Mouse (Mus musculus) monocyte, adult 5-6 weeks (primary cell): ENCODE measurements around the gene Map4k1. TPM values are rescaled to one million over a fixed set of nuclear protein-coding genes. Genes with fewer than 3 reads are reported as not detected.
"Not testable (repeated sequence)": the region's sequence is repeated elsewhere in the genome, so short reads cannot be mapped to it uniquely, and the experiment has no call there.

Source experiments
- ATAC-seq: fragments of 153-309, 156-312 bp; replicated peaks from 2 replicates; pipeline ENCODE4 v1.8.0; 2017; ENCODE audit warnings: mild to moderate bottlenecking; ENCODE audit not compliant: low TSS enrichment, insufficient number of reproducible peaks, severe bottlenecking, poor library complexity, low FRiP score
- total RNA-seq: library from RNA; stranded (forward); fragments of 200-1000, 200-491, 200-594 nt; gene quantifications from 3 replicates; pipeline ENCODE4 v1.2.3, GENCODE M21; 2017

Map4k1 gene
- total RNA-seq, 1 experiment from 2014 or later: 54.1 TPM

DNA sequence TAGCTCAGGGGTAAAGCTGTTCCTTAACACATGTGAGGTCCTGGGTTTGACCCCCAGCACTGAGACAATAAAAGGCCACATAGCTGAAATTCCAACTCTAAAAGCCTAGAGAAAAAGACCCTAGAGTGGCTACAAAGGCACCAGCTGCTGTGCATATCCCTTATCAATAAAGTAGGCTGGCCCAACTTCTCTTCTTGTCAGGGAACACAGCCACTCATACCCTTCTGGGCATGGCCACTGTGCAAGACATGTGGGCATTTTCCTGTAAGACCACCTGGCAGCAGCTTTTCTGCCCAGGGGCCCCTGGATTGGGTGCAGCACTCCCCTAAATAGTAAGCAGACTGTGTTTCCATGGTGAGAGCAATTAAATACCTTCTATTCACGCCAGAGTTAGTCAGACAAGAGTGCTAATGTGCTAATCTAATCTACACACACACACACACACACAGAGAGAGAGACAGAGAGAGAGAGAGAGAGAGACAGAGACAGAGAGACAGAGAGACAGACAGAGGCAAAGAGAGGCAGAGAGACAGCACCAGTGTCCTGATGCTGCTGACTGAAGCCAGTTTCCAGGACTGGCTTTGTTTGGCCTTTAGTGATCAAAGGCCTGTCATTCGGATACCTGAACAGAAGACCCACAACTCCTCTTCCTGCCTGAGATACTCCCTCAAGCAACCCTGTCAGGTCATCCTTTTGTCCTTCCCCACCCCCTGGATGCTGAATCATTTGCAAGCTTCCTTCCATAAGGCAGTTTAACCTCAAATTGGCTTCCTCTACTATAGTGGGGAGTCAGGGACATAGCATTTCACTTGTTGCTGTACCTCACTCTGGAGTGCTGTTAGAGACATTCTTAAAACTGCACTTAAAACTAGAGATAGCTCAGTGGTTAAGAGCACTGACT, 28.1 kb upstream of the Map4k1 start:
- ATAC-seq: no peak

GRCm38 (mm10) chr7:28954773-28955172, 27.1 kb upstream of the Map4k1 start:
- ATAC-seq: no peak

DNA sequence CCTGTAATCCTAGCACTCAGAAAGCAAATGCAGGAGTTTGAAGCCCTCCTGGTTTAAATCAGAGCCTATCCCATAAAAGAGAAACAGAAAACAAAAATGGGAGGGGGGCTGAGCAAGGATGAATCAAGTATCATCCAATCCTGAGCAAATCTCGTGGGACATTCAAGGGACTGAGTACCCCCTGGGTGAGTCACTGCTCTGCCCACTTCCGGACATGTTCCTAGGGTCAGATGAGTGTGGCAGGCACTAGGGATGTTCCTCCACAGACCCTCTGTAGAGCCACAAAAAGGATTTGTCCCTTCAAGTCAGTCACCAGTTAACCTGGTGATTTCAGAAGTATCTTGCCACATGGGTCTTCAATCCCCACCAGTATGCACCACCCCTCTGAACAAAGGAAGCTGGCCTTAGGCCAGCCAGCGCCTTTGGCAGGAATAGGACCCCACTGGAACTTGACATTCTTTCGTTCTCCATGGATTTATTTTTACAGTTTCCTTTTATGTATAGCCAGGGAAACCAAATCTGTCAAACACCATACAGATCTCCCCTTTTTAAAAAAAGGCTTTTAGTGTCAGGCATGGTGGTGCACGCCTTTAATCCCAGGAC, 26.5 kb upstream of the Map4k1 start:
- no peak for ATAC-seq

GRCm38 (mm10) chr7:28956270-28956669, 25.6 kb upstream of the Map4k1 start:
- no peak for ATAC-seq

- no peak for ATAC-seq
These were observed 24.6 kb upstream of the Map4k1 start for GRCm38 (mm10) chr7:28957286-28957685.

GRCm38 (mm10) chr7:28957997-28958725, 23.7 kb upstream of the Map4k1 start:
- ATAC-seq: no peak

GRCm38 (mm10) chr7:28958770-28959169, 23.1 kb upstream of the Map4k1 start:
- ATAC-seq: no peak

DNA sequence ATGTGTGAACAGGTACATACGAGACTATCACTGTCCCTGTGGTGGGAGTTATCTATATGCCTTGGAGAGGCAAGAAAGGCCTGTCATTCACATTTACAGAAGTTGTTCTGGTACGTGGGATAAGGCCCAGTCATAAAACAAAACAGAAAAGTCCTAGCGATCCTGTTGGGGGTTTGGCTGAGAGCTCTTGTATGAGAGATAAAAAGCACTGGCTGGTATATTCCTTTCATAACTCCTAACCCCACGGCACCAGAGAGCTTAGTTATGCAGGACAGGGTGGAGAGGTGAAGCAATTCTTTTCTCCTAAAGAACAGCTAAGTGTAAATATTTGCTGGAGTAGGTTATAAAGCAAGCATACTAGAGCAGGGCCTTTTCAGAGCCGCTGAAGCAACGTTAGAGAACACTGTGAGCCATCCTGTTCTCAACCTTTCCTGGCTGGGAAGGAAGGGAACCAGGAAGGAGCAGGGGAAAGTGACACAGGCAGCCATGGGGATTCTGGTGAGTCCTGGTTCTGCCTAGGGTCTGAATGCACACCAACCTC, 22.3 kb upstream of the Map4k1 start:
- no peak for ATAC-seq

DNA sequence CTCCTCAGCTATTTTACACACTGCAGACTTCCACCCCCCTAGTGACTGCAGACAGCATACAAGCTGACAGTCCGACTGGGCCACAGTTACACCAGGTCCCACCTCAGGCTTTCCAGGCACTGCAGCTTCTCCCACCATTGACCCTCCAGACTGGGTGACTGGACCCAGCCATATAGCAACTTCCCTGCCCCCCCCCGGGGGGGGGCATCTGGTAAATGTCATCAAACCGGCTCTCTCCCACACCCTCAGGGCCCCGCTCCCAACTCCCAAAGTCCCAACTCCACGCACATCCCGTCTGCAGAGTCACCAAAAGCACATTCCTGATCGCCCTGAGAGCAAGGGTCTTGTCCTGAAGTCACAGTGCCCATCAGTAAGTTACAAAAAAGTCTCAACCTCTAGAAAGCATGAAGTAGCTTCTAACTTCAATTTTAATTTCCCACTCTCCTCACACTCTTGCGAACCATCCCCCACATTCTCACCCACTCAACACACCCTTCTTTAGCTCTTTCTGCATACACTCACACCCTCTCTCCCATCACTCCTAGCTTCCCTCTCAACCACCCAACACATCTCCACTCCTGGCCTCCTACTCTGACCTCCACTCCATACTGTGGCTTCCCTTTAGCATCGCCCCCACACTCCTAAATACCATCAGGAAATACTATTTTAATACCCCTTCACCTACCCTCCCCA, 21.4 kb upstream of the Map4k1 start:
- no peak for ATAC-seq

GRCm38 (mm10) chr7:28961584-28961926, 20.3 kb upstream of the Map4k1 start:
- no peak for ATAC-seq

DNA sequence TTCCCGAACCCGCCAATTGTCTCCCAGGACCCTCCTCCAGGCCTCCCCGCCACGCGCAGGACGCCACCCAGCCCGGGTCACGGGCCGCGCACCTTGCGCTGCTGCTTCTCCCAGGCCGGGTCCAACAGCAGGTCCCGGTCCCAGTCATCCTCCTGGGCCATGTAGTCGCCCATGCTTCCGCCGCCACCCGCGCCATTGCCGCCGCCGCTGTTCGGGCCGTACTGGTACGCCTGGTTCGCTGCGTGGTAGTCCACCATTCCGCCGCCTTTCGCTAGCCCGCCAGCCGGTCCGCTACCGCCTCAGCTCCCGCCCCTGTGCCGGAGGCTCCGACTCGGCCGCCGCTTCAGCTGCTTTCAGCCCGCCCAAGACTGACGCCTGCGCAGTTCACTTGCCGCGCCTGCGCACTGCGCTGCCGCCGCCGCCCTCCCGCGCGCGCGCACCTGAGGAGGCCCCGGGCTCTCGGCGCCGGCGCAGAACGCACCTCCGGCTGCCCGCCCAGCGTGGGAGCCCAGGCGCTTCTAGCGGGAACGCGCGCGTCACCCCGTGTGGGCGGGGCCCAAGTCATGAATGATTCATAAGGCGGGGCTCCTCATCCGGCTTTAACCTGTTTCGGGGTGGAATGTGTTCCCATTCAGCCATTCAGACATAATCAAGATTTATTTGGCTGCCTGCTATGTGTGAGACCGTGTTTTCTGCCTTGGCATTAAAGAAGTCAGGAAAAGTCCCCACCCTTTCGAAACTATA, 19.8 kb upstream of the Map4k1 start, which contains the start of gene Actn4:
Actn4 (minus strand) TSS at position 414 of the 744 bp plus-strand sequence.
- ATAC-seq: peak; percentile 91

DNA sequence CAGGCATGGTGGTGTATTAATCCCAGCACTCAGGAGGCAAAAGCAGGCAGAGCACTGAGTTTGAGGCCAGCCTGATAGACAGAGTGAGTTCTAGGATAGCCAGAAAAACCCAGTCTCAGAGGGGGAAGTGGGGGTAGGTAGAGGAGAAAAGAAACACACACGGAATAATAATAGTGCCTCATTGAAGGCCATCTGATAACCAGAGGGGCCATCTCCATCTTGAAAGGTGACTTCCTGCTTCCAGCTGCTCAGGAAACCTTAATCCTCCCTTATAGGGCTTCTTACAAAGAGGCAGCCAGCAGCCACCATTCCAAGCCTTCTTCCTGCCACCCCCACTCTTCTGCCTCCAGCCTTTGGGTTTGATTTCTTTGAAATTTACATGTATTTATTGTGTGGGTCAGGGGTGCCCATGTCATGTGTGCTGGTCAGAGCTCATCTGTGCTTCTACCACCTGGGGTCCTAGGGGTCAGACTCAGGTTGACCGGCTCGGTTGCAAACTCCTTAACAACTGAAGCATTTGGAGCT, 18.4 kb upstream of the Map4k1 start:
- no peak for ATAC-seq

DNA sequence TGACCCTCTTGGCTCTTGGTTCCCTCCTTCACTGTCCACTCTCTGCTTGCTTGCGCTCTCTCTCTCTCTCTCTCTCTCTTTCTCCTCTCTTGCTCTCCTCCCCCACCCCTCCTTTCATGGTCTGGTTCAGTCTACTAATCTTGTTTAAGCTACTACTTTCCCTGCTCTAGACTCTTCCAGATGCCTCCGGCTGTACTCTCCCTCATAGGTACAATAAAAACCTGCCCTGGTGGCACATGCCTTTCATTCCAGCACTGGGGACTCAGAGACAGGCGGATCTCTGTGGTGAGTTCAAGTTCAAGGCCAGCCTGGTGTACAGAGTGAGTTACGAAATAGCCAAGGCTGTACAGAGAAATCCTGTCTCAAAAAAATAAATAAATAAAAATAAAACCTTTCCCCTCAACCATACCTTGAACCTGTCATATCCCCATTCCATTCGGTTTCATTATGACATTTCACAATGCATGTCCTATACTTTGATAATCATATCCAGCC, 16.5 kb upstream of the Map4k1 start:
- no peak for ATAC-seq

DNA sequence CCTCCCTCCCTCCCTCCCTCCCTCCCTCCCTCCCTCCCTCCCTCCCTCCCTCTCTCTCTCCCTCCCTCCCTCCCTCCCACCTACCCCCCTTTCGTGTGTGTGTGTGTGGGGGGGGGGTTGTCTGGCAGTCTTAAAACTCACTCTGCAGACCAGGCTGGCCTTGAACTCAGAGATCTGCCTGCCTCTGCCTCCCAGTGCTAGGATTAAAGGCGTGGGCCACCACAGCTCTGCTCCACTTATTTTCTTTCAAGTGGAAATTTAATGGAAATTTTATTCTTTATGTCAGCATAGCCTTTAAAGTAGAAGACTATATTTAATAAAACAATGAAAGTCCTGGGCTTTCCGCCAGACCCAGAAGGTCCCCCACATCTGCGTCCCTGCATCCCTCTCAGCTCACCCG, 15.7 kb upstream of the Map4k1 start:
- no peak for ATAC-seq

DNA sequence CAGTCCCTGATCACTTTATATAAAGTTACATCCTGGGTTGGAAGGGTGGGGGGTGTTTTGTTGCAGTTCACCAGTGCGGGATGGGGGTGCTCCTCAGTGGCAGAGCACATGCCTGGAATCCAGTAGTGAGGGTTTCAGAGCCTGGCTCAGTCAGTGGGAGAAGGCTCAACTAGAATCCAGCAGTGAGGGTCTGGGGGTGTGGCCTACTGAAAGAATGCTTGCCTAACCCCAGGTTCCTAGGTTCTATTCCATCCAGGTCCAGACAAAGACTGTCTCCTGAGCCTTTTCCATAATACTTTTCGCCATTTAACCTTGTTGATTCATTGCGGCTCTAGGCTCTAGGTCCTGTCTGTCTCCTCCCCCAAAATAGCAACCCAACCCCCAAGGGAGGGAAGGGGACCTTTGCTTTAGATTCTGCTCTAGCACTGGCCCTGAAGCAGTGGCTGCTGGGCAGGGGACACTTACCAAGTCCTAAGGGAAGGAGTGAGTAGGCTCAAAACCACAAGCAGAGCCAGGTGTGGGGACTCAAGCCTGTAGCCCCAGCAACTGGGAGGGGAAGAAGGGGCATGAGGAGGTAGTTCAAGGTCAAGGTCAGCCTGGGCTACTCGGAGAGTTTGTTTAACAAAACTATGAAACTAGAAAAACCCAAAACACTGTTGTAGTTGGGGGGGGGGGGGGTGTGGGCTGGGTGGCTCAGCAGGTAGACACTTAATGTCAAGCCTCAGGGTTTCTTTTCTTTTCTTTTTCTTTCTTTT, 14.9 kb upstream of the Map4k1 start:
- no peak for ATAC-seq

DNA sequence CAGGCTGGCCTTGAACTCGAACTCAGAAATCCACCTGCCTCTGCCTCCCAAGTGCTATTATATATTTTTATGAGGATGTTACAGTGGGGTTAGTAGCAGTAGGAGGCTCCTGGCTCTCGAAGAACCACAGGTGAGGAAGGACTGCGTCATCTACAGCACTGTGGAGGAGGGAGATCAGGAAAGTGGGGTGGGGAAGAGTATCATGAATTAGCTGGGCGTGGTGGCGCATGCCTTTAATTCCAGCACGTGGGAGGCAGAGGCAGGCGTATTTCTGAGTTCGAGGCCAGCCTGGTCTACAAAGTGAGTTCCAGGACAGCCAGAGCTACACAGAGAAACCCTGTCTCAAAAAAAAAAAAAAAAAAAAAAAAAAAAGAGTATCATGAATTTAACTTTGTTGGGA, 13.7 kb upstream of the Map4k1 start:
- not testable (repeated sequence) for ATAC-seq

- ATAC-seq: no peak
These were observed 12.6 kb upstream of the Map4k1 start for GRCm38 (mm10) chr7:28969271-28969670.
